Mouse (Mus musculus) small intestine, adult 2 months (tissue): ENCODE measurements at regions not wholly inside any gene's neighbourhood (a gene's known extent, or its start where the extent isn't known, plus 50 kb on each side); places are given as distances from the start of the nearest gene placed in this dataset.

Source experiments
- H3K27ac ChIP-seq: fragments of 200-500 bp; 2 replicates; pipeline ENCODE4 v1.5.1; 2012; ENCODE audit warnings: low read depth, low read length, control low read depth, inconsistent platforms; ENCODE audit not compliant: insufficient read depth
- H3K27me3 ChIP-seq: fragments of 200-500 bp; 2 replicates; pipeline ENCODE4 v1.6.1; 2012; ENCODE audit warnings: mild to moderate bottlenecking, moderate library complexity, low read length, inconsistent platforms; ENCODE audit not compliant: control insufficient read depth, insufficient read depth
- H3K36me3 ChIP-seq: fragments of 200-500 bp; 2 replicates; pipeline ENCODE4 v1.6.1; 2012; ENCODE audit warnings: mild to moderate bottlenecking, low read length, control low read depth, inconsistent platforms; ENCODE audit not compliant: control insufficient read depth, insufficient read depth
- H3K4me1 ChIP-seq: fragments of 200-500 bp; 2 replicates; pipeline ENCODE4 v1.6.1; 2012; ENCODE audit warnings: low read length, inconsistent platforms, mixed read lengths; ENCODE audit not compliant: control insufficient read depth, insufficient read depth, insufficient read length
- H3K4me3 ChIP-seq: fragments of 200-500 bp; 2 replicates; pipeline ENCODE4 v1.5.1; 2012; ENCODE audit warnings: low read depth, mild to moderate bottlenecking, control low read depth, inconsistent platforms, low read length, moderate library complexity
- CTCF ChIP-seq: fragments of 200-500 bp; IDR thresholded peaks from 2 replicates; pipeline ENCODE4 v1.5.1; 2012; ENCODE audit warnings: low read depth, mild to moderate bottlenecking, control low read depth, inconsistent platforms, low read length, moderate library complexity, mixed read lengths; ENCODE audit not compliant: insufficient replicate concordance, insufficient read length; ENCODE audit errors: extremely low read depth
- POLR2A ChIP-seq: fragments of 200-500 bp; IDR thresholded peaks from 2 replicates; pipeline ENCODE4 v1.6.1; 2012; ENCODE audit warnings: low read depth, mild to moderate bottlenecking, control low read depth, inconsistent platforms, low read length, moderate library complexity
- WGBS: fragments of 180-500 bp; shearing (Covaris S2); methylation state at CpG from one replicate; pipeline ENCODE4 v1.1.7; 2018; 5-methylcytosine and 5-hydroxymethylcytosine counted together

DNA sequence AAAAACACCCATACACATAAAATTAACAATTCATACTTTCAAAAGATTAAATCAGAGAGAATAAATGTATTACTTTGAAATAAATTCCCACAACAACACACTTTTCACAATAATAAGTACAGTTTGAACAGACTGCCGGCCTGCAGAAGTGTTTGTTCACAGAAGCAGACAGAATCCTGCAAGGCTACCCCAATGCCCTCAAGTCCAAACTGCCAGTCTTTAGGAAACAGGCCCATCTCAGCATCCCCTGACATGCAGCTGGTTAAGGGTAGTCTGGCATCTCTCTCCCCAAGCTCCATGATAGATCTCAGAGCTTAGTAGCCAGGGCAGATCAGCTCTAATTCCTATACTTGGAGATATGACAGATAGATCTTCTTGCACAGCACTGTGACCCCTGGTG, 178.5 kb upstream of the Rreb1 start:
- Histone ChIP-seq H3K27me3 (no peaks in the 10 kb centered on the region), H3K36me3 (no peaks in the 10 kb centered on the region), H3K27ac (no peak overlapping the region), H3K4me3 (no peak overlapping the region), H3K4me1 (no peaks in the 10 kb centered on the region; the same call in 1 of the 2 replicates)
- 93% methylated on average over 1 of the region's 1 CpGs for WGBS
- no peak for TF ChIP-seq CTCF
- no peak for TF ChIP-seq POLR2A

DNA sequence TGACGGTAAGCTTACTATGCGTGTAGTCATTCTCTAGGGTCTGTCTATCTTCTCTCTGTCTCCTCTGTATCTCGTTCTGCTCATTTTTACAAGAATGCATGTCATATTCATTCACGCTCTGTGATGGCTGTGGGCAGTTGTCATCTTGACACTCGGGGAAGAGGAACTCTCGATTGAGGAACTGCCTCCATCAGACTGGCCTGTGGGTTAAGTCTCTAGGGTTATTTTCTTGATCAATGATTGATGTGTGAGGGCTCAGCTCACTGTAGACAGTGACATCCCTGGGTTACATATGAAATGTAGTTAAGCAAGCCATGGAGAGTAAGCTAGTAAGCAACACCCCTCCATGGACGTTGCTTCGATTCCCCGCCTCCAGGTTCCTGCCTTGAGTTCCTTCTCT, 178.0 kb upstream of the Rreb1 start:
- Histone ChIP-seq H3K4me3 (no peak overlapping the region), H3K36me3 (no peaks in the 10 kb centered on the region), H3K27me3 (no peaks in the 10 kb centered on the region), H3K27ac (no peak overlapping the region), H3K4me1 (no peaks in the 10 kb centered on the region; the same call in 1 of the 2 replicates)
- TF ChIP-seq POLR2A = no peak
- no peak for TF ChIP-seq CTCF
- WGBS = 85% methylated on average over 9 of the region's 9 CpGs

DNA sequence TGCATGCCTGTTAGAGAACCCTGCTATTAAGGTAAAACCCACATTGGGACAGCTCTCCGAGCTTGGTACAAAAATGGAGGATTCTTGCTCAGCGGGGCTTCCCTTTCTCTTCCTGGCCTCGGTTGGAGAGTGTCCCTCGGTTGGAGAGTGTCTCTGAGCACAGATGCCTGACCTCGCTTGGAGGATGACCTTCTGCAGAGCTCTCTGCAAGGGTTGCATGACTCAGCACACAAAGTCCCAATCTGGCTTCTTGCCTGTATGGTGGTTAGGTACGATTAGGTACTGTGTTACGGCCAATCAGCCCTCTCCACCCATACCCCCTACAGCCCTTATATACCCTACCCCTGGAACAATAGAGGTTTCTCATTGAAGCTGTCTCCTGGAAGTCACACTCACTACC, 177.1 kb upstream of the Rreb1 start:
- TF ChIP-seq CTCF = no peak
- no peak for TF ChIP-seq POLR2A
- Histone ChIP-seq H3K27me3 (no peaks in the 10 kb centered on the region), H3K4me1 (no peaks in the 10 kb centered on the region; the same call in 1 of the 2 replicates), H3K4me3 (no peak overlapping the region), H3K27ac (no peak overlapping the region), H3K36me3 (no peaks in the 10 kb centered on the region)
- WGBS = 68% methylated on average over 7 of the region's 7 CpGs

DNA sequence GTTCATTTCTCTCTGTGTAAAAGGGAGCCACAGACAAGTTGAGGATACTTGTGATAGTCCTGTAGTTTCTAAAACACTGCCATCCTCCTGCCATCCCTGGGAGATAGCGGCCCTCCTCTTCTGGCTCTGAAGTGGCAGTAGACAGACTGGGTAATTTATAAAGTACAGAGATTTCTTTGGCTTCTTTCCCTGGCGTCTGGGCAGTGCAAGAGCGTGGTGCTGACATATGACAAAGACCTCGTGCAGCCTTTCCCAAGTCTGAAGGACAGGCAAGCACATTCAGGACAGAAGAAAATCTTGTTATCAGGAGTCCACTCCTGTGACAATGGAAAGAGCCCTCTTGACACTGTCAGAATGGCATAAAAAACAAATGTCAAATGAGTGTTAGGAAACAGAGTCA, 175.9 kb upstream of the Rreb1 start:
- WGBS = 69% methylated on average over 4 of the region's 4 CpGs
- Histone ChIP-seq H3K27me3 (no peaks in the 10 kb centered on the region), H3K36me3 (no peaks in the 10 kb centered on the region), H3K27ac (no peak overlapping the region), H3K4me1 (no peaks in the 10 kb centered on the region; the same call in 1 of the 2 replicates), H3K4me3 (no peak overlapping the region)
- TF ChIP-seq POLR2A = no peak
- no peak for TF ChIP-seq CTCF

DNA sequence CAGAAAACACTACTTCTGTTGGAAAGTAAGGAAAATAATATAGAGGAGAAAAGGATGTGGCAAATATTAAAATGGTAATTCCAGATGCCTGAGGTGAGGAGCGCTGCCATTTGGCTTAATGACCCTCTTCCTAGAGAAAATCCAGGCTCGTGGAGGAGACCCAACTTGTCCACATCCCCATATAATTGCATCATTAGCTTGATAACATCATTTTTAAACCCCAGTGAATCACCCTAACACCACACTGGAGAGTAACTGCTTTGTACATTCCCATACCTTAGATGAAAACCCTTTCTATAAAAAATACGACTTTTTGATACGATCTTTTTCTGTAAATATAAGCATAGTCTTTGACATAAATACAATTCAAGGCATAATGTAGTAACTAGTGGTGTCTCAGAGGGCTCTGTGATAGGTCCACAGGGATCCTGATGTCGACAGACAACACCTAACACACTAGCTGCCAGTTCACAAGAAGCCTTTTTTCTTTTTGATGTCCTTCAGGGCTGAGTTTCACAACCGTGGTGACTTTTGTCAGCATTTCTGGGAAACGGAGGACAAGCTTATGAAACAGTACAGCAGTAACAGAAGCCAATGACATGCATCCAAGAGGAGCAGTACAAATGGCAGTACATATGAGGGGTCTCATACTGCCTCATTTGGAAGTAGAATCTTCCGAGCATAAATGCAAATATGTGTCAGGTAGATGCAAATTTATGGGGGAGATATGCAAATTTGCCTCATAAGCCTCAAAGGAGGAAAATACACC, 174.8 kb upstream of the Rreb1 start:
- H3K27ac ChIP-seq = no peak overlapping the region
- no peaks in the 10 kb centered on the region for H3K4me1 ChIP-seq
- H3K27me3 ChIP-seq = no peaks in the 10 kb centered on the region
- 74% methylated on average over 8 of the region's 8 CpGs for WGBS
- H3K4me3 ChIP-seq = no peak overlapping the region
- H3K36me3 ChIP-seq = no peaks in the 10 kb centered on the region
- TF ChIP-seq POLR2A = no peak
- no peak for TF ChIP-seq CTCF

DNA sequence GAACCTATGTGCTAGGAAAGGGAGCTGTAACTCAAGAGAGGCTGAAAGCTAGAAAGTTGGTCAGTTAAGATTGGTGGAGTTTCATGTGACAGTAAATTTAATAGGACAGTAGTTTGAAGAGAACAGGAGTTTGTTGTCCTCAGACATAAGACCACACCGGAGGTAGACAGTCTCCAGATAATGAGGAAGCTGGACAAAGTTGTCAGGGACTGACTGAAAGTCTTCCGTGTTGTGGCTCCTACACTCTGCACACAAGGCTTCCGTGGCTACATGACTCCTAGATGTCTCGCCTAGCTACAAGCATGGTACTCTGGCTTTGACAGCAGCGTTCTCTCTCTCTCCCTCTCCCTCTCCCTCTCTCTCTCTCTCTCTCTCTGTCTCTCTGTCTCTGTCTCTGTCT, 171.9 kb upstream of the Rreb1 start:
- no peak overlapping the region for H3K27ac ChIP-seq
- H3K27me3 ChIP-seq = no peaks in the 10 kb centered on the region
- H3K36me3 ChIP-seq = no peaks in the 10 kb centered on the region
- TF ChIP-seq CTCF = no peak
- no peak for TF ChIP-seq POLR2A
- 83% methylated on average over 5 of the region's 5 CpGs for WGBS
- H3K4me3 ChIP-seq = no peak overlapping the region
- H3K4me1 ChIP-seq = no peaks in the 10 kb centered on the region

DNA sequence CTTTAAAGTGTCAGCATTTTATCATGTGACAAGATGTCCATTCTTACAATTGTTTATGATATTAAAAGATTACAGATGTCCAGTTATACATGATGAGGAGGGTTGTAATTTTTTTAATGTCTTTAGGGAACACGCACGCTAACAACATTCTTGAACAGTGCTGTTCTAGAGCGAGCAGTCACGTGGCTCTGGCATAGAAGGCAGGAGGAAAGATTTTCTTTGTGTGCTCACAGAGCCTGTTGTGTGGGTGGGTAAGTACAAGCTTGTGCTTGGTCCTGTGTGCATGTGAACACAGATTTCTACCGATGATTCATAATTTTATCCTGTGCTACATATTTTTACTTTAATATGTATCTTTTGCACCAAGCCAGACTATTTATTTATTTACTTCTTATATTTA, 169.1 kb upstream of the Rreb1 start:
- Histone ChIP-seq H3K36me3 (no peaks in the 10 kb centered on the region), H3K4me3 (no peak overlapping the region), H3K27ac (no peak overlapping the region), H3K4me1 (no peaks in the 10 kb centered on the region), H3K27me3 (no peaks in the 10 kb centered on the region)
- 90% methylated on average over 5 of the region's 5 CpGs for WGBS
- TF ChIP-seq POLR2A (no peak), CTCF (no peak)
